Mouse (Mus musculus) bone marrow macrophage, adult 2 months (primary cell): ENCODE data around the gene Nudt8.

Source experiments
- CTCF ChIP-seq: IDR thresholded peaks from 2 replicates; pipeline ENCODE4 v1.5.1; 2012; ENCODE audit warnings: low read depth, mild to moderate bottlenecking, low read length, moderate library complexity
- POLR2A ChIP-seq: IDR thresholded peaks from 2 replicates; pipeline ENCODE4 v1.6.1; 2012; ENCODE audit warnings: mild to moderate bottlenecking, low read depth, low read length, borderline replicate concordance

DNA sequence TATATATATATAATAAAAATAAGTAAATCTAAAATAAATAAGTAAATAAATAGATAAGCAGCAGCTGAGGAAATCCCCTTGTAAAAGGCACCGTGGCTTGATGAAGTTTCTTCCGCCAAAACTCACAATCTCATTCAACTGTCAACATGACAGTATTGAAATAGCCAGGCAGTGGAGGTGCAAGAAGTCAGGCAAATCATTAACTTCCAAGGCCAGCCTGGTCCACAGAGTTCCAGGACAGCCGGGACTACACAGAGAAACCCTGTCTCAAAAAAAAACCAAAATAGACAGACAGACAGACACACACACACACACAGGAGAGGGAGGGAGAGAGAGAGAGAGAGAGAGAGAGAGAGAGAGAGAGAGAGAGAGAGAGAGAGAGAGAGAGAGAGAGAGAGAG, 32.9 kb downstream of the Nudt8 start:
- TF ChIP-seq POLR2A, result no peak
- TF ChIP-seq CTCF, result no peak
